Mouse (Mus musculus) urinary bladder, postnatal 4 days (tissue): ENCODE data around the gene Dtnb.

ENCODE experiments used
- DNase-seq, 2 experiments: peaks; one replicate each; pipeline ENCODE4 v3.0.0; 2021 to 2022; ENCODE audit warnings: low spot score in 2 of 2

Dtnb gene

GRCm38 (mm10) chr12:3806703-3807547, 234.7 kb downstream of the Dtnb start:
- peak; percentile 72 to 79 for DNase-seq

GRCm38 (mm10) chr12:3807548-3808395, 235.6 kb downstream of the Dtnb start:
- peak; percentile 77 to 82 for DNase-seq

- DNase-seq: no peak
Observed at GRCm38 (mm10) chr12:3808396-3808981, 236.3 kb downstream of the Dtnb start.

- DNase-seq: no peak
Observed at GRCm38 (mm10) chr12:3809520-3810180, 237.5 kb downstream of the Dtnb start.

GRCm38 (mm10) chr12:3810455-3810854, 238.3 kb downstream of the Dtnb start:
- no peak for DNase-seq

- no peak for DNase-seq
Observed at GRCm38 (mm10) chr12:3811596-3811995, 239.4 kb downstream of the Dtnb start.

- DNase-seq: no peak
Observed at GRCm38 (mm10) chr12:3812251-3812650, 240.1 kb downstream of the Dtnb start.

GRCm38 (mm10) chr12:3813138-3813537, 241.0 kb downstream of the Dtnb start:
- DNase-seq: no peak

- no peak for DNase-seq
Observed at GRCm38 (mm10) chr12:3815386-3815785, 243.2 kb downstream of the Dtnb start.

GRCm38 (mm10) chr12:3817033-3817432, 244.9 kb downstream of the Dtnb start:
- no peak for DNase-seq

GRCm38 (mm10) chr12:3817566-3817965, 245.4 kb downstream of the Dtnb start:
- DNase-seq: no peak

- no peak for DNase-seq
Observed at GRCm38 (mm10) chr12:3819899-3820298, 247.7 kb downstream of the Dtnb start.

- DNase-seq: no peak
Observed at GRCm38 (mm10) chr12:3823408-3823807, 251.2 kb downstream of the Dtnb start.

- DNase-seq: no peak
Observed at GRCm38 (mm10) chr12:3824906-3825713, 252.9 kb downstream of the Dtnb start.

GRCm38 (mm10) chr12:3825714-3826080, 253.5 kb downstream of the Dtnb start:
- DNase-seq: no peak

GRCm38 (mm10) chr12:3827771-3828170, 255.6 kb downstream of the Dtnb start:
- DNase-seq: no peak
